Mouse (Mus musculus) neural tube, postnatal 0 days (tissue): ENCODE results near the gene Il20. TPM values are rescaled to one million over a fixed set of nuclear protein-coding genes. Genes with fewer than 3 reads are reported as not detected.

Source experiments
- polyA plus RNA-seq: library from polyadenylated mRNA; unstranded; fragments of >200 nt; fragmentation: Nextera tagmentation; extraction: Ambion mirVana; gene quantifications from 2 replicates; pipeline ENCODE4 v1.2.1, GENCODE M21; 2015

Gene Il20
- polyA plus RNA-seq: not detected in 2 replicates

DNA sequence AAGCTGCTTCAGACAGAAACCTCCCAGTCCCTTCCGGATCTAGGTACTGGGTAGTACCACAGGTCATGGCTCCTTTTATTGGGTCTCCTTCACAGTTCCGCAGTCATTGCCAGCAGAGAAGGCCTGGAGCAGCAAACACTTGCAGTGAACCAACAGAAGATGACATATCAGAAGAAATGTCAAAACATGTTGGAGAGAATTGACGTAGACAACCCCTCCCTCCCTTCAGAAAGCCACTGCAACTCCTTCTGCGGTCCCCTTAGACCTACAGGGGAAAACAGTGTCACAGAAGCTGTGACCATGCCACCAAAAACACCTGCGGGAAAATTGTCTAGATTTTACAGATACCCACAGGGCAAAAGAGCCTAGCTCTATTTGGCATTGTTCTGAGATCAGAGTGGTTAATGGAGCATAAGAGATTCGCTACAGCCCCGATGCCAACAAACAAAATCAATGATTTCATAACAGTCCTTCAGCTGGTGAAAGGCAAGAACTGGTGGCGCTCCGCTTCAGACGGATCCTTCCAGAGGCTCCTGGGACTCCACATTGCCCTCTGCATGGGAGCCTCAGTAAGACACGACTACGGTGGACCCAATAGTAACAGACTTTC, at the start of gene Il20:
Gene Il20 (minus strand): TSS at position 51 of the 610 bp plus-strand sequence.

DNA sequence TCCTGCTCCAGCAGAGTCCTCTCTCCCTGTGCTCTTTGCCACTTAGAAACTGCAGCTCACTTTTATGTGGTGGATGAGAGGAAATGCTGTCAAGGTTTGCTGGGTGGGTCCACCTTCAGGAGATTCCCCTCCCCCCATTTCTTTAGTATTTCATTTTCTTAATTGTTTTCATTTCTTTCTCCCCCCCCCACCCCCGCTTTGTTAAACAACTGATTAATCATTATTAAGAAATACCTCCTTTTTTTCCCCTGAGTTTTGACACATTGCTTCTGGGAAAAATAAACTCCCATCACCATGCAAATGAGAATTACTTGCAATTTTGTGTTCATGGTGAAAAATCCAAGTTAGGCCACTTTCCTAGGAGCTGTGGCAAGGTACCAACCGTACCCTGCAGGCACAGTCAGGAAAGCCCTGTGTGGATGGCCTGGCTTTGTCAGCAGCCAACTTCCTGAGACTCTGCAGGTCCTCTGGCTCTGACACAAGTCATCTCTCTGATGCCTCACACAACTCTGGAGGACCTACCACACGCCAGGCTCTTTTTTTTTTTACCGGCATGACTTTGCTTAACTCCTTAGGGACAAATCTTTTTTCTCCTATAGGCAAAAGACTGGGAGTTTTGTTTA, 28.9 kb upstream of the Il20 start, which contains the start of gene Il19:
Gene Il19 (minus strand): TSS at position 51 of the 623 bp plus-strand sequence.

DNA sequence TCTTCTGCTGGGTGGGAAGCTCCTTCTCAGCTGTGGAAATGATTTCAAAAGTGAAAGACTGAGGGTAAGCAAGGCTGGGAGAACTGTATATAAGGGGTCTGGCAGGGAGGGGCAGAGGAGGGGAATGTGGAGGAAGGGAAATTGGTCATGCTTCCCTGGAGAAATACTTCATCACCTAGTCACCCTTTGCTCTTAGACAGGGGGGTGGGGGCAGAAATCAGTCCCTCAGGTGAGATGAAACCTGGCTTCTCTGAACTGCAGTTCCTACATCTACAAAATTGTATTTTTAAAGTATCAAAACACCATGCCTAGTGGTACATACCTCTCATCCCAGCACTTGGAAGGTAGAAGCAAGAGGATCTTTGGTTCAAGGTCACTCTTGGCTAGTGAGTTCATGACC, 23.9 kb downstream of the Il20 start, which contains the start of gene Il24:
Gene Il24 (minus strand): TSS at position 101 of the 400 bp plus-strand sequence.

GRCm38 (mm10) chr1:130865541-130866221, 45.6 kb downstream of the Il20 start, which contains the start of gene Fcmr:
Gene Fcmr (plus strand): TSS chr1:130865669.

Other genes with a start within 250 kb of the Il20 start
- not detected in 2 replicates for gene C4bp, start 249.8 kb downstream of the Il20 start, polyA plus RNA-seq
- gene Gm29427, start 195.7 kb downstream of the Il20 start, polyA plus RNA-seq: not detected in 2 replicates
- gene Yod1, start 194.1 kb downstream of the Il20 start, polyA plus RNA-seq: 14.0 and 15.9 TPM in 2 replicates
- 12.1 and 15.5 TPM in 2 replicates for gene Pfkfb2, start 182.2 kb downstream of the Il20 start, polyA plus RNA-seq
- gene AA986860, start 179.5 kb downstream of the Il20 start, polyA plus RNA-seq: 0.66 and 0.84 TPM in 2 replicates
- gene Fcamr, start 110.5 kb downstream of the Il20 start, polyA plus RNA-seq: not detected in 2 replicates
- not detected in 2 replicates for gene Pigr, start 84.8 kb downstream of the Il20 start, polyA plus RNA-seq
- 3.0 and 3.3 TPM in 2 replicates for gene Fcmr, start 45.8 kb downstream of the Il20 start, polyA plus RNA-seq
- not detected in 2 replicates for gene Il24, start 24.0 kb downstream of the Il20 start, polyA plus RNA-seq
- not detected in 2 replicates for gene Il19, start 28.7 kb upstream of the Il20 start, polyA plus RNA-seq
- not detected in 2 replicates for gene Il10, start 108.4 kb upstream of the Il20 start, polyA plus RNA-seq
- gene Mapkapk2, start 186.4 kb upstream of the Il20 start, polyA plus RNA-seq: 15.0 and 17.1 TPM in 2 replicates
- 8.9 and 9.1 TPM in 2 replicates for gene Dyrk3, start 226.9 kb upstream of the Il20 start, polyA plus RNA-seq
- gene Eif2d, start 241.7 kb upstream of the Il20 start, polyA plus RNA-seq: 37.6 and 45.0 TPM in 2 replicates